8 mouse cellular contexts compared by ENCODE assay signal in genomic region chr1:178530301-178531078, GRCm38 (mm10). TPM values are rescaled to one million over a fixed set of nuclear protein-coding genes. Genes with fewer than 3 reads are reported as not detected.
DNase-seq lines count a peak whose midpoint lies in the region; ATAC-seq lines count a peak whose summit lies in the region.

No protein-coding gene starts in this region.

- no peaks in the 10 kb centered on the region for H3K9me3 ChIP-seq in hindbrain, embryonic 16.5 days (ENCODE audit: control insufficient read depth, low read length)

- H3K27me3 ChIP-seq in hindbrain, embryonic 16.5 days (replicated peaks; ENCODE audit: control insufficient read depth, insufficient read depth, low read length) = no peaks in the 10 kb centered on the region

- peak overlapping the region; percentile 85 for H3K9ac ChIP-seq in hindbrain, embryonic 16.5 days (ENCODE audit: low read depth, low read length)

- ATAC-seq in hindbrain, embryonic 16.5 days = peak; percentile 55

- H3K27ac ChIP-seq in hindbrain, embryonic 16.5 days (ENCODE audit: low read depth, low read length) = peak overlapping the region; percentile 94

- peaks cover 7% of the 10 kb centered on the region for H3K4me1 ChIP-seq in hindbrain, embryonic 16.5 days (ENCODE audit: control insufficient read depth, insufficient read depth, low read depth, low read length)

- peak; percentile 85 for DNase-seq in R1 (ENCODE audit: low read depth, low spot score)
- peak; percentile 92 to 93 for DNase-seq in cerebellum, postnatal 36 days
- DNase-seq in gastrocnemius, adult 8-10 months (ENCODE audit: low spot score in 2 of 2) = peak; percentile 43 to 62
- DNase-seq in left cerebral cortex, adult 11 months (ENCODE audit: low spot score) = peak; percentile 38
- peak; percentile 67 for DNase-seq in lung, postnatal 25 days (ENCODE audit: low spot score)
- DNase-seq in retina, postnatal 1 day = peak; percentile 84
- DNase-seq in urinary bladder, adult 2 months (ENCODE audit: low spot score) = peak; percentile 82

- H3K4me2 ChIP-seq in hindbrain, embryonic 16.5 days (ENCODE audit: low read length) = peak overlapping the region; percentile 99

- WGBS in hindbrain, embryonic 16.5 days = 0% methylated on average over 51 of the region's 62 CpGs

- H3K36me3 ChIP-seq in hindbrain, embryonic 16.5 days (ENCODE audit: control insufficient read depth, insufficient read depth, low read length) = no peaks in the 10 kb centered on the region

- peak overlapping the region; percentile 73 for H3K4me3 ChIP-seq in hindbrain, embryonic 16.5 days (ENCODE audit: low read length)

RNA-seq across cellular contexts. Expression of gene Kif26b, which starts 1.6 kb away (rescaled TPM):
- 1 to 10 TPM; 2.3 to 4.9 (median 2.6) TPM for total RNA-seq in gastrocnemius, adult 8-10 months (2022)
- 8.6 and 8.7 TPM in 2 replicates for polyA plus RNA-seq in hindbrain, embryonic 16.5 days (2015; fragmentation: Nextera tagmentation; extraction: Ambion mirVana)
- polyA plus RNA-seq in urinary bladder, adult 2 months (2012; rRNA removed) = 1.4 and 2.0 TPM in 2 replicates

Comparison
In these comparisons a context has a peak if more than half of its experiments do, and no peak if none do; other contexts are left out.
1. Peak in every context shown above with its lines: DNase-seq, ATAC-seq, H3K4me3 ChIP-seq and H3K27ac ChIP-seq.
2. DNase-seq: peak in every context shown above with its lines; median percentile 92 in cerebellum, postnatal 36 days; 85 in R1; 84 in retina, postnatal 1 day; 82 in urinary bladder, adult 2 months; 67 in lung, postnatal 25 days; 52 in gastrocnemius, adult 8-10 months; 38 in left cerebral cortex, adult 11 months.